Mouse (Mus musculus): ENCODE data around the gene Olfr730.

The Olfr730 gene

GRCm38 (mm10) chr14:50188098-50188497 lies at the start of gene Olfr730:
TSS of gene Olfr730 (minus strand) at chr14:50188198.
- no peak for DNase-seq

- no peak for DNase-seq
Observed at GRCm38 (mm10) chr14:50152810-50153209, 35.2 kb downstream of the Olfr730 start, which contains the start of gene Olfr729. TSS of gene Olfr729 (minus strand) at chr14:50152910.

- no peak for DNase-seq
Observed at GRCm38 (mm10) chr14:50142580-50142979, 45.4 kb downstream of the Olfr730 start, which contains the start of gene Olfr728. TSS of gene Olfr728 (minus strand) at chr14:50142680.
